Mouse (Mus musculus) heart, embryonic 14.5 days (tissue): ENCODE data around the gene Gm49361. TPM values are rescaled to one million over a fixed set of nuclear protein-coding genes. Genes with fewer than 3 reads are reported as not detected.

Experiments
- ATAC-seq: fragments of 200-750 bp; cut with Nextera tagmentation; 2 replicates; pipeline ENCODE4 v1.8.0; 2017; ENCODE audit warnings: low read depth, moderate TSS enrichment; ENCODE audit not compliant: insufficient number of reproducible peaks, insufficient read depth, low FRiP score
- H3K27ac ChIP-seq, 2 experiments: fragments of 200-500 bp in 1 of 2; fragments of 300-500 bp in 1 of 2; sonication (generic) in 1 of 2; replicated peaks in 1 of 2; 2 replicates each; pipeline ENCODE4 v1.5.1; 2012 to 2014; ENCODE audit warnings: low read depth in 2 of 2, low read length in 2 of 2, control low read depth in 1 of 2, mild to moderate bottlenecking in 1 of 2, mixed read lengths in 1 of 2; ENCODE audit not compliant: control insufficient read depth in 1 of 2, insufficient read depth in 1 of 2
- H3K27me3 ChIP-seq: fragments of 300-500 bp; sonication (generic); 2 replicates; pipeline ENCODE4 v1.6.1; 2014; ENCODE audit warnings: mild to moderate bottlenecking, low read length, control low read depth; ENCODE audit not compliant: control insufficient read depth, insufficient read depth
- H3K36me3 ChIP-seq: fragments of 300-500 bp; sonication (generic); 2 replicates; pipeline ENCODE4 v1.6.1; 2014; ENCODE audit warnings: mild to moderate bottlenecking, control low read depth, low read length, mixed read lengths; ENCODE audit not compliant: control insufficient read depth, insufficient read depth
- H3K4me1 ChIP-seq, 2 experiments: fragments of 200-500 bp in 1 of 2; fragments of 300-500 bp in 1 of 2; sonication (generic) in 1 of 2; 2 replicates each; pipeline ENCODE4 v1.6.1; 2012 to 2014; ENCODE audit warnings: low read length in 2 of 2, control low read depth in 1 of 2, mixed read lengths in 1 of 2; ENCODE audit not compliant: control insufficient read depth in 2 of 2, insufficient read depth in 2 of 2
- H3K4me2 ChIP-seq: fragments of 300-500 bp; sonication (generic); 2 replicates; pipeline ENCODE4 v1.6.1; 2014; ENCODE audit warnings: mild to moderate bottlenecking, low read length
- H3K4me3 ChIP-seq, 2 experiments: fragments of 200-500 bp in 1 of 2; fragments of 300-500 bp in 1 of 2; sonication (generic) in 1 of 2; 2 replicates each; pipeline ENCODE4 v1.5.1; 2012 to 2014; ENCODE audit warnings: low read length in 2 of 2, mild to moderate bottlenecking in 2 of 2, control low read depth in 1 of 2, low read depth in 1 of 2, moderate library complexity in 1 of 2; ENCODE audit not compliant: control insufficient read depth in 1 of 2, insufficient read depth in 1 of 2
- H3K9ac ChIP-seq: fragments of 300-500 bp; sonication (generic); 2 replicates; pipeline ENCODE4 v1.6.1; 2014; ENCODE audit warnings: mild to moderate bottlenecking, low read length
- H3K9me3 ChIP-seq: fragments of 300-500 bp; sonication (generic); 2 replicates; pipeline ENCODE4 v1.6.1; 2016; ENCODE audit warnings: low read length, control low read depth; ENCODE audit not compliant: control insufficient read depth
- WGBS: fragments of 180-500 bp; shearing (Covaris S2); extraction: QIAGEN DNeasy Blood & Tissue Kit; methylation state at CpG from one replicate; pipeline ENCODE4 v1.1.7; 2014; 5-methylcytosine and 5-hydroxymethylcytosine counted together
- polyA plus RNA-seq: library from polyadenylated mRNA; unstranded; fragments of >200 nt; fragmentation: Nextera tagmentation; extraction: Ambion mirVana; gene quantifications from 2 replicates; pipeline ENCODE4 v1.2.1, GENCODE M21; 2014

The Gm49361 gene
- polyA plus RNA-seq, 1 experiment from 2014 or later = not detected

DNA sequence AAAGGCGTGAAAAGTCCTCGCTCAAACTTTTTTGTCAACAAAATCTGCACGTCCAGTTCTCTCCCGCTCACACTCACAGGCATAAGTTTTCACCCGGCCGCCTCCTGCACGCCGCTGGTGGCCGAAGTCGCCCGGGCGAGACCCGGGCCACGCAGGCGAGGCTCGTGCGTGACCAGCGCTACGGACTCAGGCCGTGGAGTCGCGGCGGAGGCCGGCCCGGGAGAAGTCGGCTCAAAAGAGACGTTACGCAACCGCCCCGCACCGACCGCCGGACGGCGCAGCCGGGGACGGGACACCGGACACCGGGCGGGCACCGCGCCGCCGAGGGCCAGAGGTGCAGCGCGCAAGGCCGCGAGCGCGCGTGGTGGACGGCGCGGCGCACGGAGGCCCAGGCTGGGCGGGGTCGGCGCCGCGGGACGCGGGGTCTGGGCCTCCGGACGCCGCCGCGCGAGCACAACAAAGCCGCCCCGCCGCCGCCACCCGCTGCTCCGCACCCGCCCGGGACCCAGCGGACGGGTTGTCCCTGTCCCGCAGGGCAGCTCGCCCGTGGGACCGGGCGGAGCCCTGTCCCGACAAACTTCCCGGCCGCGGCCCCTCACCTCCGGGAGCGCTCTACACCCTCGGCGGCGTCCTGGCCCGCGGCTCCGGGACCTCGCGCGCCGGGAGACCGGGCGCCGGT, 473 bp downstream of the Gm49361 start:
- Histone ChIP-seq H3K9me3 (no peaks in the 10 kb centered on the region), H3K27me3 (no peaks in the 10 kb centered on the region), H3K36me3 (no peaks in the 10 kb centered on the region), H3K9ac (peak overlapping the region; percentile 91), H3K27ac (peak overlapping the region; percentile 90 to 98), H3K4me3 (peak overlapping the region; percentile 85 to 97), H3K4me2 (peak overlapping the region; percentile 76), H3K4me1 (peaks cover 17 to 42% of the 10 kb centered on the region in 2 experiments)
- WGBS = under 1% methylated on average over 78 of the region's 103 CpGs
- peak; percentile 68 for ATAC-seq

DNA sequence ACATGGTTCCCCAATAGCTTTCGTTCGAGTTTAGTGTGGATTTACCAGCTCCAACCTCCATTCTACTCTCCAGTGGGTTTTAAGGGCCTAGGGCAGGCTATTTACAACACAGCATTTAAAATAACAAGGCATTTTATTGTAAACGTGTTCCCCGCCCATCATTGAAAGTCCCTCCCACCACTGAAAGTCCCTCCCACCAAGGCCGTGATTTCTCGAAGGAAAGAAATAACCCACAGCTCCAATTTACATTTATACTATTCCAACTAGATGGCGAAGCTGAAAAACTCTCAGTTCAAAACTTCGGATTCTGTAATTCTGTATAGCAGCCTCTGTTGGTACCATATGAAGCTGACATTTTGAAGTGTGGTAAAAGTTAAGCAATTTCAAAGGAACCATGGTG, 1.4 kb downstream of the Gm49361 start:
- H3K9ac ChIP-seq = peak overlapping the region; percentile 91
- H3K9me3 ChIP-seq = no peaks in the 10 kb centered on the region
- WGBS = 1% methylated on average over 8 of the region's 8 CpGs
- peaks cover 17 to 47% of the 10 kb centered on the region in 2 experiments for H3K4me1 ChIP-seq
- no peaks in the 10 kb centered on the region for H3K27me3 ChIP-seq
- peak overlapping the region in 1 of 2 experiments; percentile 98; a peak in 2 of 4 replicates for H3K27ac ChIP-seq
- H3K36me3 ChIP-seq = no peaks in the 10 kb centered on the region
- H3K4me3 ChIP-seq = peak overlapping the region; percentile 39 to 97
- H3K4me2 ChIP-seq = peak overlapping the region; percentile 76
- no peak for ATAC-seq

DNA sequence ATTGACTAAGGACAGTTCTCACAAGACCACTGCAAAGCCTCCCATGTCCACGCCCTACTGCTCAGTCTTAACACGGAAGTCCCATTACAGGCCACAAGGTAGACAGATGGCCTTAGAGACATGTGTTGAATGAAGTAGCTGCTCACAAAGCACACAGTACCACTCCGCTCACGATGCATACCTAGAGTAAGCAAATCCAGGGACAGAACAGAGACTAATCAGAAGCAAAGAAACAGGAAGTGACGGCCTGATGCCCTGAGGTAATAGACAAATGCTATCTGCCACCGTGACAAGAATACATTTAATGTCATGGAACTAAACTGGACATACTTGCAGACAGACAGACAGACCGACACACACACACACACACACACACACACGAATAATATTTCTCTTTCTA, 5.3 kb downstream of the Gm49361 start:
- Histone ChIP-seq H3K9me3 (no peaks in the 10 kb centered on the region), H3K4me2 (no peak overlapping the region), H3K27ac (no peak overlapping the region), H3K4me3 (no peak overlapping the region), H3K9ac (no peak overlapping the region), H3K27me3 (no peaks in the 10 kb centered on the region), H3K4me1 (peaks cover 32 to 68% of the 10 kb centered on the region in 2 experiments), H3K36me3 (no peaks in the 10 kb centered on the region)
- no peak for ATAC-seq
- WGBS = 66% methylated on average over 8 of the region's 8 CpGs

DNA sequence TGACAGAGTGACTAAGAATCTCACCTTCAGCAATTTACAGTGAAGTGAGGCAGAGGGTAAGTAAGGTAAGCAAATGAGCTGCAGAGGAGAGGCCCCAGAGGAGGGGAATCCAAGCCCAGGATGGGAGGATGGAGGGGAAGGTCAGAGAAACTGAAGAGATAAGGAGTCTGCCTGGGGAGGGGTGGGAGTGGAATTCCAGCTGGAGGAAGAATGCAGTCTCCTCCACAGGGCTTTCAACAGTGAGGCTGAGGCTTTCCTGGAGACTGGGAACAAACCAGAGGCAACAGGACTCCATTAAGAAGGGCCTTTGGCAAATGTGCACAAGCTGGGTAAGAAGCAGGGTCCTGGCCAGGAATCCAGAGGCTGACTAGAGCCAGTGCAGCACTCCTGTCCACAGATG, 8.8 kb downstream of the Gm49361 start:
- H3K27me3 ChIP-seq = no peaks in the 10 kb centered on the region
- H3K9me3 ChIP-seq = no peaks in the 10 kb centered on the region
- peaks cover 16% of the 10 kb centered on the region for H3K36me3 ChIP-seq
- H3K9ac ChIP-seq = no peak overlapping the region
- ATAC-seq = peak; percentile 77
- peak overlapping the region; percentile 34 for H3K4me2 ChIP-seq
- H3K4me1 ChIP-seq = peaks cover 33 to 77% of the 10 kb centered on the region in 2 experiments
- peak overlapping the region; percentile 83 to 90 for H3K27ac ChIP-seq
- no peak overlapping the region for H3K4me3 ChIP-seq

DNA sequence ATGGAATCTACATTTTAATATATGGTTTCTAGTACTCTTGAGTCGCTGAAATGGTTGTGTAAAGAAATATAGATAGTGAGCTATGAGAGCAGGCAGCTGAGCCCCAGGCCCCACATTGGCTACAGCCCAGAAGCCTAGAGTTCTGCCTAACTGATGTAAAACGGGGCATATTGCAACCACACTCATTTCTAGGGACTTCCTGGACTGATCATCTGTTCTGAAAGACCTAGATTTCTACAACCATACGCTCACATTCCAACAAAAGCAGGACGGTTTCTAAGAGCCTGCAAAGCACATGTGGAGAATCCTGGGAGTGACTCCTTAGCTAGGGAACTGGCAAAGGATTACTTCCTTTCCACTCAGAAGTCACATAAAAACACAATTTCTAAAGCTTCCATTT, 9.8 kb downstream of the Gm49361 start:
- Histone ChIP-seq H3K4me3 (no peak overlapping the region), H3K9ac (no peak overlapping the region), H3K27me3 (no peaks in the 10 kb centered on the region), H3K4me1 (peaks cover 34 to 75% of the 10 kb centered on the region in 2 experiments), H3K36me3 (peaks cover 23% of the 10 kb centered on the region), H3K4me2 (no peak overlapping the region), H3K27ac (peak overlapping the region; percentile 14 to 83; a peak in 2 of 4 replicates), H3K9me3 (no peaks in the 10 kb centered on the region)
- no peak for ATAC-seq
- WGBS = 42% methylated on average over 4 of the region's 4 CpGs

DNA sequence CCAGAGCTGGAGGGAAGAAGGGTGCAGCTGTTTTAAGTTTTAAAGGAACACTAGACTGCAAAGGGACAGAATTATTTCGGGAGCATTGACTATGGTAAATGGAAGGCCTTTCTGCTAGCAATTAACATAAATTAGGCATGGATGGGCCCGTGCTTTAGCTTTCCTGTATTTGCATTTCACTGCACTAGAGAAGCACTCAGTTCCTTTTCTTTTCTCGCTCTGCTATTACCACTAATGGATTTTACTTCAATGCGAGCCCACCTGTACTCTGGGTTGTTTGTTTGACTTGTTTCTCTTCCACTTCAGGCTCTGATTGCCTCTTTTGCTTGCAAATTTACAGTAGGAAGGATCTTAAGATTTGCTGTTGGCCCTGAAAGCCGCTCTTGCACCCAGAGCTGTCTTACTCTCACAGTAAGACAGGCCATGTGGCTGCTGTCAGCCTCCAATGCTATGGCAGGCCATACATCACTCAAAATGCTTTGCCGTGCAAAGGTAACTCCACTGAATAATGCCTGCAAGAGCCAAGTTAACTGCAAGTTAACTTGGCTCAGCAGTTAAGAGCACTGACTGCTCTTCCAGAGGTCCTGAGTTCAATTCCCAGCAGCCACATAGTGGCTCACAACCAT, 13.1 kb downstream of the Gm49361 start:
- no peak for ATAC-seq

DNA sequence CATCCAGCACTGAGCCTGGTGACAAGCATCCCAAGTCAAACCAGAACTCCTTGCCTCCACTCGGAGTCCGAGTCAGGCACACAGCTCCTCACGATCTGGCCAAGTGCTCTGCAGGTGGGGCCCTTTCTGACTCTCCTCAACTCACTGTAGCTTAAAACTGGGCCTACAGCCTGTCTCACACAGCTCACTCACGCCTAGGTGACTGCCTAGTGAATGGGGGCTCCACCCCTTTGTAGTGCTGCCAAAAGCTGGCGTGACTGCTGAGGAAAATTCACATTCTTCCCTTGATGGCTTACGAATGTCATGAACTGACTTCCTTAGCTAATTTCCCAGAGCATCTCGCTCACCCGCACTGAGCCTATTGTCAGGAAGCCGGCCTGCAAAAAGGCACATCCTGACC, 15.4 kb downstream of the Gm49361 start:
- peak overlapping the region; percentile 74 to 79 for H3K27ac ChIP-seq
- H3K36me3 ChIP-seq = peaks cover 36% of the 10 kb centered on the region
- peaks cover 32 to 51% of the 10 kb centered on the region in 2 experiments for H3K4me1 ChIP-seq
- WGBS = 17% methylated on average over 9 of the region's 9 CpGs
- H3K27me3 ChIP-seq = no peaks in the 10 kb centered on the region
- no peak overlapping the region for H3K4me3 ChIP-seq
- peak overlapping the region; percentile 49; the same call in 1 of the 2 replicates for H3K9ac ChIP-seq
- ATAC-seq = peak; percentile 77
- 0 out of 2 replicates have a peak, but pooled peaks cover 5% of the 10 kb centered on the region for H3K9me3 ChIP-seq
- peak overlapping the region; percentile 11 for H3K4me2 ChIP-seq

More for the DNA sequence above, 13.1 kb downstream of the Gm49361 start:
- peaks cover 41 to 72% of the 10 kb centered on the region in 2 experiments for H3K4me1 ChIP-seq
- H3K4me3 ChIP-seq = no peak overlapping the region
- peaks cover 28% of the 10 kb centered on the region for H3K36me3 ChIP-seq
- H3K27ac ChIP-seq = no peak overlapping the region
- WGBS = 80% methylated on average over 6 of the region's 6 CpGs
- H3K9me3 ChIP-seq = no peaks in the 10 kb centered on the region
- H3K27me3 ChIP-seq = no peaks in the 10 kb centered on the region
- H3K9ac ChIP-seq = no peak overlapping the region
- no peak overlapping the region for H3K4me2 ChIP-seq
